Mouse (Mus musculus) neural tube, embryonic 15.5 days (tissue): ENCODE results near the gene Dmrtc1a. TPM values are rescaled to one million over a fixed set of nuclear protein-coding genes. Genes with fewer than 3 reads are reported as not detected.
"Not testable (repeated sequence)": the region's sequence is repeated elsewhere in the genome, so short reads cannot be mapped to it uniquely, and the experiment has no call there.

Source experiments
- ATAC-seq: fragments of 200-750 bp; cut with Nextera tagmentation; 2 replicates; pipeline ENCODE4 v1.8.0; 2017; ENCODE audit warnings: mild to moderate bottlenecking, moderate TSS enrichment, moderate library complexity; ENCODE audit not compliant: low FRiP score
- H3K27ac ChIP-seq: fragments of 300-500 bp; sonication (generic); replicated peaks from 2 replicates; pipeline ENCODE4 v1.5.1; 2015; ENCODE audit warnings: mild to moderate bottlenecking, inconsistent platforms
- H3K27me3 ChIP-seq: fragments of 300-500 bp; sonication (generic); replicated peaks from 2 replicates; pipeline ENCODE4 v1.6.1; 2015; ENCODE audit warnings: inconsistent platforms
- H3K36me3 ChIP-seq: fragments of 300-500 bp; sonication (generic); 2 replicates; pipeline ENCODE4 v1.6.1; 2015; ENCODE audit warnings: inconsistent platforms
- H3K4me1 ChIP-seq: fragments of 300-500 bp; sonication (generic); 2 replicates; pipeline ENCODE4 v1.6.1; 2015; ENCODE audit warnings: inconsistent platforms
- H3K4me2 ChIP-seq: fragments of 300-500 bp; sonication (generic); 2 replicates; pipeline ENCODE4 v1.6.1; 2015; ENCODE audit warnings: inconsistent platforms, mild to moderate bottlenecking, moderate library complexity
- H3K4me3 ChIP-seq: fragments of 300-500 bp; sonication (generic); replicated peaks from 2 replicates; pipeline ENCODE4 v1.5.1; 2015; ENCODE audit warnings: mild to moderate bottlenecking, inconsistent platforms
- H3K9ac ChIP-seq: fragments of 300-500 bp; sonication (generic); replicated peaks from 2 replicates; pipeline ENCODE4 v1.6.1; 2015; ENCODE audit warnings: mild to moderate bottlenecking, inconsistent platforms
- H3K9me3 ChIP-seq: fragments of 300-500 bp; sonication (generic); replicated peaks from 2 replicates; pipeline ENCODE4 v1.6.1; 2016; ENCODE audit warnings: inconsistent platforms
- WGBS: fragments of 180-500 bp; shearing (Covaris S2); methylation state at CpG from one replicate; pipeline ENCODE4 v1.1.7; 2015; ENCODE audit warnings: mixed read lengths; 5-methylcytosine and 5-hydroxymethylcytosine counted together
- polyA plus RNA-seq: library from polyadenylated mRNA; unstranded; fragments of >200 nt; fragmentation: Nextera tagmentation; extraction: Ambion mirVana; gene quantifications from 2 replicates; pipeline ENCODE4 v1.2.1, GENCODE M21; 2015

Gene Dmrtc1a
- polyA plus RNA-seq = 1.0 and 1.5 TPM in 2 replicates

DNA sequence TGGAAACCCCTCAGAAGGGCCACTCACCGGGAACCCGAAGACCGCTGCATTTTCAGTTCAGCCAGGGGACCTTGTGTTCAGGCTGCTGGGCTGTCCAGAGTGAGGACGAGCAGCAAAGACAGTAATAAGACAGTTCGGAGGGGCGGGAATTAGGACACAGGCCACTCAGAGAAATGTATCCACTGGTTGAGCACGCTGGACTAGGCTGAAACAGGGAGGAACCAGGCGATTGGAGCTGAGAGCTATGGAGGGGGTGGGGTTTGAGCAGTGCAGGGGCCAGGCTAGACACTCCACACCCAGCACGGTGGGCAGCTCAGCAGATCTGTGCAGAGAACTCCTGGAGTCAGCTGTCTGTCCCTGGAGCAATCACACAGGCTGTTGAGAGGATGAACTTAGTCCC, at the start of gene Dmrtc1a, which contains the start of gene 1700011M02Rik:
Gene Dmrtc1a (minus strand): TSS at position 101 of the 400 bp plus-strand sequence.
Gene 1700011M02Rik (plus strand): TSS at position 319 of the 400 bp plus-strand sequence.
- not testable (repeated sequence) for H3K36me3 ChIP-seq, H3K4me1 ChIP-seq, H3K4me2 ChIP-seq, ATAC-seq, H3K9me3 ChIP-seq, H3K9ac ChIP-seq, H3K27me3 ChIP-seq, H3K4me3 ChIP-seq, H3K27ac ChIP-seq
- 91% methylated on average over 7 of the region's 9 CpGs for WGBS

GRCm38 (mm10) chrX:102950136-102950535, 41.6 kb upstream of the Dmrtc1a start:
- H3K36me3 ChIP-seq, H3K9ac ChIP-seq, H3K4me1 ChIP-seq, H3K9me3 ChIP-seq, ATAC-seq, H3K27ac ChIP-seq, H3K4me2 ChIP-seq, H3K4me3 ChIP-seq, H3K27me3 ChIP-seq: not testable (repeated sequence)
- 93% methylated on average over 11 of the region's 11 CpGs for WGBS

DNA sequence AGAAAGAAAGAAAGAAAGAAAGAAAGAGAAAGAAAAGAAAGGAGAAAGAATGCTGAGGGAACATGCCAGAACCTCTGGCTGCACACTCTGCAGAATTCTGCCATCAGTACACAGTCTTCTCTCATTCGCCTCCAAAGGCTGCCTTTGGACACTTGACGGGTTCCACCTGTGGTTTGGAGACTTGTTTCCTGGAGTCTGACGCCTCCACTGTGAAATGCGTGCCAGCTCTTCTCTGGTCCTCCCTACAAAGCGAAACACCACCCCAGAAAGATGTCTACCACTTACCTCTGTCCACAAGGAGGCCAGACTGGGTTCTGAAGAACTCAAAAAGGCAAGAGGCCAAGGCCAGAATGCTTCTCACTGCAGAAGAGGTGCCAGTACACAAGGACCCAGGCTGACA, 28.3 kb upstream of the Dmrtc1a start:
- Histone ChIP-seq H3K4me2 (no peak overlapping the region), H3K4me1 (peaks cover 9% of the 10 kb centered on the region; the same call in 1 of the 2 replicates), H3K4me3 (no peak overlapping the region), H3K9ac (no peak overlapping the region), H3K9me3 (no peaks in the 10 kb centered on the region), H3K27ac (no peak overlapping the region), H3K27me3 (peaks cover 17% of the 10 kb centered on the region), H3K36me3 (no peaks in the 10 kb centered on the region)
- 86% methylated on average over 5 of the region's 5 CpGs for WGBS
- no peak for ATAC-seq

DNA sequence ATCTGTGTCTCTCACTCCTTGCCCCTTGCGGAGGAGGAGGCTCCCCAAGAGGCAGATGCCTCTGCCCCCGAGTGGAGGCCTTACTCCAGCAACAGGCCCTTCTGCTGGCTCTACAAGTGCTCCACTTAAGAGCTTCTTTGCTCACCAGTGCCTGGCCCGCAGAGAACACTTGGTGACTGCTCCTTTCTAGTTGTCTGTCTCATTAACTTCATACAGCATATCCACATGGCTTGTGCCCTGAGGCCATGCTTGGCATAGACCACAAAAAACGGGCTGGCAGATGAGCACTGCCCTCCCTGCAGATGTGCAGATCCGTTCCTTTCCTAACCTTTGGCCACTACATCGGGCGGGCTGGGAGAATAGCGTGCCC, 25.9 kb upstream of the Dmrtc1a start:
- Histone ChIP-seq H3K9me3 (no peaks in the 10 kb centered on the region), H3K9ac (no peak overlapping the region), H3K4me3 (peak overlapping the region; percentile 53), H3K27ac (no peak overlapping the region), H3K36me3 (no peaks in the 10 kb centered on the region), H3K4me1 (peaks cover 9% of the 10 kb centered on the region; the same call in 1 of the 2 replicates), H3K4me2 (peak overlapping the region; percentile 68), H3K27me3 (peaks cover 17% of the 10 kb centered on the region)
- 47% methylated on average over 8 of the region's 8 CpGs for WGBS
- ATAC-seq = peak; percentile 32; the same call in 1 of the 2 replicates

DNA sequence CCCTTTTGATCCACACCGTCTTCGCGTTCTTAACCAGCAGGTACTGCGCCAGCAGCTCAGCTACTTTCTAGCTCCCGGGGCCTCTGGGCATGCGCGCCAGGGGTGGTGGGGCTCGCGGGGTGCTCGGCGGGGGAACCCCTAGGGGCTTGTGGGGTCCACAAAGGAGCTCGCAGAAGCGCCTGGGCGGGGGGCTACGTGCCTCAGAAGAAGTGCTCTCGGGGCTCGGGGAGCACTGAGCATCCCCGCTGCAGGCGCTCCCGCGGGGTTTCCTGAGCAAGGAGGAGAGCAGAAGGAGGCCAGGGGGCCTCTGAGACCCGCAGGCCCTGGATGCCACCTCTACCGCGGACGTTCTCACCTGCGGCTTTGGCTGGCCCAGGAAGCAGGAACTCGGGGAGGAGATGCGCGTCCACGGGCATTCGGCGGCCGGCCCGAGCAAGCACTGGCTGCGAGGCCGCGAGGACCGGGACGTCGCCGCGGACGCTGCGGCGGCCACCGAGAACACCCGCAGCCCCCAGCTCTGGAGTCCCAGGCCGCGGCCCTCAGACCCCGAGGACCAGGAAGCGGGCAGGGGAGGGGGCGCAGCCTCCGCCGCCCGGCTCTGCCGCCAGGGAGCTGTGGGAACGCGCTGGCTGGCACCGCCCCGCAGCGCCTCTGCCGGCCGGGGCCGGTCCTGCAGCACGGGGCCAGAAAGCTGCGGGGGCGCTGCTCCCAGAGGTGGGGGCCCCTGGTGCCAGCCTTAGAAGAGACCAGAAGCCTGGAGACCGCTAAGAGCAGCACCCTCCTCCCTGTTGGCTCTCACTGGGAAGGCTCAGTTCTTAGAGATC, 25.3 kb upstream of the Dmrtc1a start:
- H3K36me3 ChIP-seq = no peaks in the 10 kb centered on the region
- peak overlapping the region; percentile 48 for H3K9ac ChIP-seq
- peaks cover 9% of the 10 kb centered on the region; the same call in 1 of the 2 replicates for H3K4me1 ChIP-seq
- H3K4me2 ChIP-seq = peak overlapping the region; percentile 68
- peak overlapping the region; percentile 53 for H3K4me3 ChIP-seq
- H3K27ac ChIP-seq = peak overlapping the region; percentile 41; the same call in 1 of the 2 replicates
- WGBS = 19% methylated on average over 47 of the region's 68 CpGs
- peaks cover 17% of the 10 kb centered on the region for H3K27me3 ChIP-seq
- peak; percentile 87 for ATAC-seq
- no peaks in the 10 kb centered on the region for H3K9me3 ChIP-seq

GRCm38 (mm10) chrX:102932992-102933570, 24.6 kb upstream of the Dmrtc1a start:
- Histone ChIP-seq H3K4me3 (peak overlapping the region; percentile 53), H3K9ac (peak overlapping the region; percentile 48; the same call in 1 of the 2 replicates), H3K4me2 (peak overlapping the region; percentile 68), H3K27me3 (peaks cover 17% of the 10 kb centered on the region), H3K4me1 (peaks cover 9% of the 10 kb centered on the region; the same call in 1 of the 2 replicates), H3K36me3 (no peaks in the 10 kb centered on the region), H3K27ac (peak overlapping the region; percentile 41; the same call in 1 of the 2 replicates), H3K9me3 (no peaks in the 10 kb centered on the region)
- WGBS = 49% methylated on average over 12 of the region's 12 CpGs
- peak; percentile 16; the same call in 1 of the 2 replicates for ATAC-seq

- H3K4me2 ChIP-seq, H3K36me3 ChIP-seq, H3K4me1 ChIP-seq, H3K9ac ChIP-seq, H3K4me3 ChIP-seq, H3K27me3 ChIP-seq, H3K27ac ChIP-seq, H3K9me3 ChIP-seq, ATAC-seq: not testable (repeated sequence)
- WGBS = 88% methylated on average over 6 of the region's 6 CpGs
These were observed 19.6 kb upstream of the Dmrtc1a start, which contains the start of gene 1700018G05Rik for GRCm38 (mm10) chrX:102928072-102928471. 1700018G05Rik (plus strand) TSS chrX:102928372.

- H3K9ac ChIP-seq, H3K4me1 ChIP-seq: not testable (repeated sequence)
These were observed 18.2 kb upstream of the Dmrtc1a start for GRCm38 (mm10) chrX:102926707-102927106.

GRCm38 (mm10) chrX:102914823-102915222, 6.3 kb upstream of the Dmrtc1a start:
- not testable (repeated sequence) for H3K4me2 ChIP-seq, H3K36me3 ChIP-seq, H3K9me3 ChIP-seq, H3K9ac ChIP-seq, H3K4me3 ChIP-seq, H3K27me3 ChIP-seq, ATAC-seq, H3K27ac ChIP-seq, H3K4me1 ChIP-seq
- WGBS = 89% methylated on average over 1 of the region's 1 CpGs

More at GRCm38 (mm10) chrX:102926707-102927106, 18.2 kb upstream of the Dmrtc1a start:
- not testable (repeated sequence) for H3K27ac ChIP-seq, H3K4me3 ChIP-seq, H3K36me3 ChIP-seq, H3K27me3 ChIP-seq, H3K9me3 ChIP-seq, H3K4me2 ChIP-seq
- peak; percentile 57; the same call in 1 of the 2 replicates for ATAC-seq
- 48% methylated on average over 4 of the region's 4 CpGs for WGBS

GRCm38 (mm10) chrX:102867871-102868270, 40.6 kb downstream of the Dmrtc1a start, which contains the start of gene 1700031F05Rik:
1700031F05Rik (minus strand) TSS chrX:102867971.
- no peak within 1 kb of the TSS for H3K9ac ChIP-seq
- no peak within 1 kb of the TSS for H3K27ac ChIP-seq
- 89% methylated on average over 6 of the region's 6 CpGs for WGBS
- no peaks in the 10 kb centered on the region for H3K4me1 ChIP-seq
- no peaks in the 10 kb centered on the region for H3K9me3 ChIP-seq
- H3K27me3 ChIP-seq = no peaks in the 10 kb centered on the region
- H3K4me2 ChIP-seq = no peak within 1 kb of the TSS
- ATAC-seq = no peak
- no peaks in the 10 kb centered on the region for H3K36me3 ChIP-seq
- no peak within 1 kb of the TSS for H3K4me3 ChIP-seq

DNA sequence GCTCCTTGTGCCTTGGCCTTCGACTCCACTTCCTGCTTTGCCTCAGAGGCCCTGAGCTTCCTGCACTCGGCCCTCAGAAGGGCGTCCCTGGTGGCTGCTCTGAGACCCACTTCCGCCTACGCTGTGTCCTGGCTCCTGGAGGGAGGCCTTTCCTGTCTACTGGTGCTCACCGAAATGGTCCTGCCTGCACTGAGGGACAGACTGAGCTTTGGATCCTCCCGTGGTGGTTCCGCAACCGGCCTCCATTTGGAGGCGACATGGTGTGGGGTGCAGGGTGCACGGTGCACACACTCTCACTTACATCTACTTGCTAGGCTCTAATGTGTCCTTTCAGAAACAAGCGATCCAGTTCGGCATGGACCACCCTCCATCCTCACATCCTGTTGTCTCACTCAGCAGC, 54.0 kb downstream of the Dmrtc1a start, which contains the start of gene Dmrtc1c2:
Gene Dmrtc1c2 (minus strand): TSS at position 101 of the 400 bp plus-strand sequence.
- not testable (repeated sequence) for H3K4me1 ChIP-seq, H3K4me3 ChIP-seq, H3K27ac ChIP-seq, H3K9ac ChIP-seq, H3K9me3 ChIP-seq, ATAC-seq, H3K36me3 ChIP-seq, H3K4me2 ChIP-seq, H3K27me3 ChIP-seq
- WGBS = 100% methylated on average over 4 of the region's 13 CpGs
